Mouse (Mus musculus) mouse embryonic stem cell (cell line): ENCODE measurements at regions not wholly inside any gene's neighbourhood (a gene's known extent, or its start where the extent isn't known, plus 50 kb on each side); places are given as distances from the start of the nearest gene placed in this dataset.

Experiments used
- in situ Hi-C, 2 experiments: fragments of 300-500 bp; cut with MboI; formaldehyde crosslinking; loops; 1 replicate in 1 of 2; 3 replicates in 1 of 2; pipeline ENCODE4 v1.14.3; 2019 to 2020; ENCODE audit warnings: low sequenced_read_pairs in 2 of 2, low pct_unique_long_range_greater_than_20kb in 1 of 2, mixed read lengths in 1 of 2; ENCODE audit not compliant: unreplicated experiment in 1 of 2

GRCm38 (mm10) chr17:49149896-49150295 is 217.7 kb downstream of the Lrfn2 start:
- in situ Hi-C loops: no loop called here

GRCm38 (mm10) chr17:49150971-49151422 is 218.8 kb downstream of the Lrfn2 start:
- in situ Hi-C loops: no loop called here

GRCm38 (mm10) chr17:49153994-49154393 is 221.8 kb downstream of the Lrfn2 start:
- in situ Hi-C loops: no loop called here

GRCm38 (mm10) chr17:49155001-49155515 is 222.9 kb downstream of the Lrfn2 start:
- in situ Hi-C loops: no loop called here

GRCm38 (mm10) chr17:49157586-49157985 is 225.4 kb downstream of the Lrfn2 start:
- in situ Hi-C loops: no loop called here

- in situ Hi-C loops: no loop called here
Measured at GRCm38 (mm10) chr17:49171252-49172047, 239.3 kb downstream of the Lrfn2 start.

- in situ Hi-C loops: no loop called here
Measured at GRCm38 (mm10) chr17:49172052-49172799, 240.0 kb downstream of the Lrfn2 start.

GRCm38 (mm10) chr17:49172800-49173150 is 240.6 kb downstream of the Lrfn2 start:
- in situ Hi-C loops: no loop called here

- in situ Hi-C loops: loop anchor here in 1 of 2 experiments (25.0 kb wide), 1 partner anchor 241 kb away; the partner anchor contains the start of gene Lrfn2
Measured at GRCm38 (mm10) chr17:49177966-49178731, 246.0 kb downstream of the Lrfn2 start.

GRCm38 (mm10) chr17:49182485-49182884 is 245.7 kb upstream of the Mocs1 start:
- in situ Hi-C loops: loop anchor here in 1 of 2 experiments (25.0 kb wide), 1 partner anchor 245 kb away; the partner anchor contains the start of gene Lrfn2

- in situ Hi-C loops: loop anchor here in 1 of 2 experiments (25.0 kb wide), 1 partner anchor 247 kb away; the partner anchor contains the start of gene Lrfn2
Measured at GRCm38 (mm10) chr17:49183917-49184316, 244.2 kb upstream of the Mocs1 start.

GRCm38 (mm10) chr17:49185052-49185612 is 243.0 kb upstream of the Mocs1 start:
- in situ Hi-C loops: loop anchor here (5.0 to 25.0 kb wide), 2 partner anchors 248 kb away; partner anchors contain the start of gene Lrfn2 (in 1 of the 2)

- in situ Hi-C loops: loop anchor here (5.0 to 25.0 kb wide), 2 partner anchors 252 kb away; partner anchors contain the start of gene Lrfn2 (in 1 of the 2)
Measured at GRCm38 (mm10) chr17:49189765-49190164, 238.4 kb upstream of the Mocs1 start.

- in situ Hi-C loops: loop anchor here in 1 of 2 experiments (25.0 kb wide), 1 partner anchor 253 kb away; the partner anchor contains the start of gene Lrfn2
Measured at GRCm38 (mm10) chr17:49190337-49190736, 237.8 kb upstream of the Mocs1 start.

GRCm38 (mm10) chr17:49196046-49196684 is 232.0 kb upstream of the Mocs1 start:
- in situ Hi-C loops: loop anchor here in 1 of 2 experiments (25.0 kb wide), 1 partner anchor 259 kb away; the partner anchor contains the start of gene Lrfn2

- in situ Hi-C loops: no loop called here
Measured at GRCm38 (mm10) chr17:49201495-49201894, 226.7 kb upstream of the Mocs1 start.

GRCm38 (mm10) chr17:49205095-49205494 is 223.1 kb upstream of the Mocs1 start:
- in situ Hi-C loops: no loop called here
